In the genomic region with DNA sequence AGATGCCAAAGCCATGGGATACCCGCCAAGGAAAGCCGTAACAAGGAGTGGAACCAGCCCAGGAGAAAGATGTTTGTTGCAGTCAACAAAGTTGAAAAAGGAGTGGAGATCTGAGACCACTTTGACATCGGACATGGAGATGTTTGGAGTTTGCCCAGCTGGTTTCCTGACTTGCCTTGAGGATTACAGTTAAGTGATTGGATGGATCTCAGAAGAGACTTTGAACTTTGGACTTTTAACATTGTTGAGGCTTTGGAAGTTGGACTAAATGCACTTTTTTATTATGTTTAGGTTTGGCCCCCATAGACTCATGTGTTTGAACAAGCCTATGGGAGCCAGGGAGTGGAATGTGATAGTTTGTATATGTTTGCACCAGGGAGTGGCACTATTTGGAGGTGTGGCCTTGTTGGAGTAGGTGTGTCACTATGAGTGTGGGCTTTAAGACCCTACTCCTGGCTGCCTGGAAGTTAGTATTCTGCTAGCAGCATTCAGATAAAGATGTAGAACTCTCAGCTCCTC, we compare ENCODE assay signal across 2 mouse cellular contexts. TPM values are rescaled to one million over a fixed set of nuclear protein-coding genes. Genes with fewer than 3 reads are reported as not detected.
"Had no signal": no experiment of that assay in that cellular context is flagged by ENCODE, and none has a peak within 500 bp of the region (broad histone marks: within the 10 kb centered on the region; RNA-seq: fewer than 3 reads in every experiment).

No protein-coding gene starts in this region.

RNA-seq across cellular contexts. Expression of a gene that starts 49.9 kb away (rescaled TPM):
- polyA plus RNA-seq: small intestine, adult 2 months; testis, adult 2 months had no signal
